Mouse (Mus musculus) gastrocnemius, adult 2 months (tissue): Measurements from ENCODE around the gene Ep300. TPM values are rescaled to one million over a fixed set of nuclear protein-coding genes. Genes with fewer than 3 reads are reported as not detected.

Source experiments
- DNase-seq: peaks from one replicate; pipeline ENCODE4 v3.0.0; 2022
- H3K27ac ChIP-seq: fragments of 200-600 bp; 2 replicates; pipeline ENCODE4 v1.8.1; 2022; ENCODE audit warnings: mild to moderate bottlenecking
- H3K4me3 ChIP-seq: fragments of 200-600 bp; 2 replicates; pipeline ENCODE4 v1.8.1; 2022; ENCODE audit warnings: mild to moderate bottlenecking, moderate library complexity
- CTCF ChIP-seq: fragments of 200-600 bp; IDR thresholded peaks from 2 replicates; pipeline ENCODE4 v1.8.1; 2022; ENCODE audit warnings: antibody characterized with exemption, mild to moderate bottlenecking, moderate library complexity
- intact Hi-C: fragments of 180-260 bp; cut with DNase I; formaldehyde crosslinking; loops from one replicate; pipeline ENCODE4 v1.15.1; 2025
- long read RNA-seq, 2 experiments: library from polyadenylated mRNA; stranded (forward); transcript quantifications; one replicate each; pipeline ENCODE4 v2.0.0; 2021
- total RNA-seq, 2 experiments: library from RNA; stranded (reverse); gene quantifications; 2 replicates each; pipeline ENCODE4 v1.2.3; 2021

Gene Ep300
- total RNA-seq, result 10 to 100 TPM; 37.8 to 39.5 TPM
- long read RNA-seq, experiment 1, partial matches to known transcripts, result 3 of 13 reads
- long read RNA-seq, experiment 1, other reads (novel, unspliced or antisense), result 9 of 13 reads
- long read RNA-seq, experiment 2, partial matches to known transcripts, result 0 of 3 reads
- long read RNA-seq, experiment 2, other reads (novel, unspliced or antisense), result 3 of 3 reads

DNA sequence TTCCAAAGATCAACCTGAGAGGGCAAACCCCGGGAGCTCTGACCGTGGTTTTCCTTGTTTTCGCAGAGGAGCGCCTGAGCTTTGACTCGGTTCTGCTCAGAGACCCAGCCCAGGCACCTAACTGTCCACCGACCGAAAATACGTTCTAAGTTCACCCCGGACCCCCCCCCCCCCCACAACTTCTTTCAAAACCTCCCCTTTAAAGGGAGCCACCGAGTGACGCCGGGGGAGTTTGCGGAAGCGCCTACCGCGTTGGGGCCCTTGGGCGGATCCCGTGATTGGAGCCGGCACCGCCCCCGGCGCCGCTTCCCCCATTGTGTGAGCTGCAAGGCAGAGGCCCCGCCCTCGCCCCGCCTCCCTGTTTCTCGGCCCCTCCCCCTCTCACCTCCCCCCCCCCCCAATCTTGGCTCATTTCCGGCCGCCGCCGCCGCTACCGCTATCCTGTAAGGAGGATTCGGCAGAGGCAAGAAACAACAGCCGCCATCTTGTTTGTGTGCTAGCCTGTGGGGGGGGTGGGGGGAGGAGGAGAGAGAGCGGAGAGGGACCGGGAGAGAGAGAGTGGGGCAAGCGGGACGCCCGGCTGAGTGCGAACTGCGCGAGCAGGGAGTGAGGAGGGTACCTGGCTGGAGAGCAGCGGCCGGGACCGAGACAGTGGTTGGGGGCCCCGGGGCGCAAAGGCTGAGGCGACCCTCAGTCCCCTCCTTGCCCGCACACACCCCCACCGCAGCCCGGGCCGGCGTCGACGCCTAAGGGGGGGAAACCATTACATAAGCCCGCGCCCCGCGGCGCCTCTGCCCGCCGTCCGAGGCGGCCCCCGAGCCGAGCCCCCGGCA, at the start of gene Ep300:
TSS of gene Ep300 (plus strand) at position 439 of the 833 bp plus-strand sequence.
- intact Hi-C loops, result loop anchor here (1.0 to 5.0 kb wide), 3 partner anchors 63 to 188 kb away; partner anchors contain the start of gene Rbx1
- H3K27ac ChIP-seq, result peak within 1 kb of the TSS; percentile 100
- H3K4me3 ChIP-seq, result peak within 1 kb of the TSS; percentile 90
- no peak for TF ChIP-seq CTCF
- peak; percentile 98 for DNase-seq

GRCm38 (mm10) chr15:81535881-81536351, 49.2 kb upstream of the Ep300 start:
- TF ChIP-seq CTCF, result no peak
- DNase-seq, result no peak
- Histone ChIP-seq H3K27ac (no peak overlapping the region), H3K4me3 (no peak overlapping the region)
- intact Hi-C loops, result no loop called here

DNA sequence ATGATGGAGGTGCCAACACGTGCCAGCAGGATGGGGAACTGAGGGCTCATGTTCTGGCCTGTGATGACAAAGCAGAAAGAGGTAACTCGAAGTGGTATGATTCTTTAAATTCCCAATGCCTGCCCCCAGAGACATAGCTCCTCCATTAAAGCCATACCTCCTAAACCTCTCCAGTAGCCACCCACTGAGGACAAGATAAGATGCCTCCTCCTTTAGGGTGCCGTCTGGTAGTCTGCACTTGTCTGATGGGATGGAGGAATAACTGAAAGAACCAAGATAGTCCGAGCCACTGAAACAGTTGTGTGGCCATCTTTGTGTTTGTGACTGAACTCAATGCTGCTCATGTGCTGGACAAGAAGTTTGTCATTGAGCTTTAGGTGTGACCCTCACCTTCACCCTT, 47.0 kb upstream of the Ep300 start:
- Histone ChIP-seq H3K4me3 (no peak overlapping the region), H3K27ac (no peak overlapping the region)
- intact Hi-C loops, result no loop called here
- DNase-seq, result no peak
- no peak for TF ChIP-seq CTCF

GRCm38 (mm10) chr15:81539560-81539959, 45.6 kb upstream of the Ep300 start:
- intact Hi-C loops, result no loop called here

GRCm38 (mm10) chr15:81544916-81545315, 40.2 kb upstream of the Ep300 start:
- Histone ChIP-seq H3K27ac (no peak overlapping the region), H3K4me3 (no peak overlapping the region)
- intact Hi-C loops, result no loop called here
- TF ChIP-seq CTCF, result no peak
- DNase-seq, result no peak

More at GRCm38 (mm10) chr15:81539560-81539959, 45.6 kb upstream of the Ep300 start:
- no peak for DNase-seq
- H3K4me3 ChIP-seq, result no peak overlapping the region
- H3K27ac ChIP-seq, result no peak overlapping the region
- TF ChIP-seq CTCF, result no peak

GRCm38 (mm10) chr15:81545387-81546176, 39.6 kb upstream of the Ep300 start:
- intact Hi-C loops, result no loop called here

DNA sequence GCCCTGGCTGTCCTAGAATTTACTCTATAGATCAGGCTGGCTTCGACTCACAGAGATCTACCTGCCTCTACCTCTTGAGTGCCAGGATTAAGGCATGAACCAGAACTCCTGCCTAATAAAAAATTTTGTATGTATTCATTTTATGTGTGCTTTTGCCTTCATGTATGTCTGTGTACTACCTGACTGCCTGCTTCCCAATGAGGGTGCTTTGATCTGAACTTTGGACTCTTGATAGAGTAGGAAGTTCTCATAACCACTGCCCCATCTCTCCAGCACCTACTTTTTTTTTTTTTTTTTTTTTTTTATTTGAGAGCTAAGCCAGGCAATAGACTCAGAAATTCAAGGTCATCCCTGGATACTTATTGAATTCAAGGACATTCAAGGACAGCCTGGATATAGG, 31.7 kb upstream of the Ep300 start:
- no peak for TF ChIP-seq CTCF
- no peak overlapping the region for H3K4me3 ChIP-seq
- no peak overlapping the region for H3K27ac ChIP-seq
- intact Hi-C loops, result no loop called here
- no peak for DNase-seq

More at GRCm38 (mm10) chr15:81545387-81546176, 39.6 kb upstream of the Ep300 start:
- no peak for DNase-seq
- TF ChIP-seq CTCF, result no peak
- H3K27ac ChIP-seq, result no peak overlapping the region
- H3K4me3 ChIP-seq, result no peak overlapping the region

- peak; percentile 50 for DNase-seq
- TF ChIP-seq CTCF, result no peak
- Histone ChIP-seq H3K4me3 (peak overlapping the region; percentile 56), H3K27ac (no peak overlapping the region)
- intact Hi-C loops, result no loop called here
These were observed 30.4 kb upstream of the Ep300 start for GRCm38 (mm10) chr15:81554558-81555297.

- no peak for TF ChIP-seq CTCF
- no peak overlapping the region for H3K27ac ChIP-seq
- DNase-seq, result no peak
- no peak overlapping the region for H3K4me3 ChIP-seq
- intact Hi-C loops, result no loop called here
These were observed 29.2 kb upstream of the Ep300 start for GRCm38 (mm10) chr15:81555986-81556385.

DNA sequence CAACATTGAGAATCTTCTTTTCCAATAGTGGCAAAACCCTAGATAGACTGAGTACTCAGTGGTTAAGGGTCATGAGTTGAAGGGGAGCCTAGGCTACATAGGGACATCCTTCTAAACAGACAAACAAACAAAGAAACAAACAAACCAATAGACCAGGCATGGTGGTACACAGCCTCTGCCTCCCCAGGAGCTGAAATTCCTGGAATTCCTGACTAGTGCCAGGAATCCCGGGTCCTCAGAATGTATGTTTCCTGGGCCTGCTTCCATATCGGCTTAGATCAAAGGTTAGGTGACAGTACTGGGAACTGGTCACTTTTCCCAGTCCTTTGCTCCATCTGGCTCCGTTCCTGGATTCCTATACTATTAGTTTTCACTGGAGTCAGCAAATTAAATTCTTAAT, 23.6 kb upstream of the Ep300 start:
- H3K27ac ChIP-seq, result no peak overlapping the region
- intact Hi-C loops, result no loop called here
- no peak overlapping the region for H3K4me3 ChIP-seq
- TF ChIP-seq CTCF, result no peak
- no peak for DNase-seq

DNA sequence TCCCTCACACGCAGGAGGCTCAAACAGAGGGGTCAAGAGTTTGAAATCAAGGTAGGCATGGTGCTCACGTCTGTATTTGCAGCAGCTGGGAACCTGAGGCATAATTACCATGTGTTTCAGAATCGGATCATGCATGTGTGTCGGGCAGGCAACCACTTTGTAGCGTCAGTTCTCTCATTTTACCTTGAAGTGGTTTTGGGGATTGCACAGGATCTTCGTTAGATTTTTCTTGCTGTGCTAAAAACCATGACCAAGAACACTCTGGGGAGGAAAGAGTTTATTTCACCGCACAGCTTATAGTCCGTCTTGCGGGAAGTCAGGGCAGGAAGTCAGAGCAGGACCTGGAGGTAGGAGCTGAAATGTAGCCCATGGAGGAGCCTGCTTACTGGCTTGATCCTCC, 23.2 kb upstream of the Ep300 start:
- no peak overlapping the region for H3K4me3 ChIP-seq
- intact Hi-C loops, result no loop called here
- H3K27ac ChIP-seq, result no peak overlapping the region
- no peak for TF ChIP-seq CTCF
- DNase-seq, result no peak
